Mouse (Mus musculus) CH12.LX (cell line): ENCODE measurements at regions not wholly inside any gene's neighbourhood (a gene's known extent, or its start where the extent isn't known, plus 50 kb on each side); places are given as distances from the start of the nearest gene placed in this dataset.

Source experiments
- DNase-seq: peaks from one replicate; pipeline ENCODE4 v3.0.0-alpha.2; 2013; ENCODE audit errors: extremely low read depth
- H3K27ac ChIP-seq: 2 replicates; pipeline ENCODE4 v1.5.1; 2012; ENCODE audit warnings: low read depth, mild to moderate bottlenecking, control low read depth, moderate library complexity; ENCODE audit not compliant: insufficient read depth
- H3K27me3 ChIP-seq: replicated peaks from 2 replicates; pipeline ENCODE3; 2012; ENCODE audit warnings: inconsistent platforms
- H3K36me3 ChIP-seq, 2 experiments: replicated peaks in 1 of 2; 2 replicates each; pipeline versions ENCODE3 to v1.6.1; 2012; ENCODE audit warnings: inconsistent platforms in 1 of 2, low read length in 1 of 2, mild to moderate bottlenecking in 1 of 2, mixed read lengths in 1 of 2, moderate library complexity in 1 of 2; ENCODE audit not compliant: control insufficient read depth in 1 of 2, insufficient read depth in 1 of 2
- H3K4me1 ChIP-seq, 2 experiments: 2 replicates each; pipeline ENCODE4 v1.6.1; 2012; ENCODE audit warnings: inconsistent platforms in 1 of 2, moderate library complexity in 1 of 2; ENCODE audit not compliant: insufficient read depth in 2 of 2, control insufficient read depth in 1 of 2
- H3K4me2 ChIP-seq: 2 replicates; pipeline ENCODE4 v1.6.1; 2012; ENCODE audit warnings: low read depth, mild to moderate bottlenecking, control low read depth; ENCODE audit not compliant: poor library complexity, insufficient read depth, severe bottlenecking
- H3K4me3 ChIP-seq, 3 experiments: fragments of 150-350 bp in 1 of 3; sonication (generic) in 1 of 3; replicated peaks in 1 of 3; 2 replicates each; pipeline versions ENCODE3 to v1.5.1; 2011 to 2012; ENCODE audit warnings: low read depth in 2 of 3, low read length in 2 of 3, mild to moderate bottlenecking in 2 of 3, moderate library complexity in 2 of 3, control low read depth in 1 of 3, improper control_type of control experiment in 1 of 3, inconsistent platforms in 1 of 3, mixed read lengths in 1 of 3; ENCODE audit not compliant: poor library complexity in 1 of 3
- H3K79me2 ChIP-seq: replicated peaks from 2 replicates; pipeline ENCODE4 v1.6.1; 2012; ENCODE audit warnings: mild to moderate bottlenecking, moderate library complexity; ENCODE audit not compliant: control insufficient read depth, poor library complexity, insufficient read depth, severe bottlenecking; ENCODE audit errors: extremely low read depth
- H3K9ac ChIP-seq: 2 replicates; pipeline ENCODE4 v1.6.1; 2012; ENCODE audit warnings: low read depth, mild to moderate bottlenecking, control low read depth, moderate library complexity; ENCODE audit not compliant: insufficient read depth
- H3K9me3 ChIP-seq: replicated peaks from 2 replicates; pipeline ENCODE3; 2012; ENCODE audit warnings: low read length, inconsistent platforms, mixed read lengths
- CHD1 ChIP-seq: IDR thresholded peaks from 2 replicates; pipeline ENCODE4 v1.6.1; 2012; ENCODE audit warnings: low read depth, low read length, improper control_type of control experiment, inconsistent platforms
- CHD2 ChIP-seq: IDR thresholded peaks from 2 replicates; pipeline ENCODE4 v1.6.1; 2011; ENCODE audit warnings: low read length, improper control_type of control experiment
- CTCF ChIP-seq, 2 experiments: IDR thresholded peaks in 1 of 2; conservative IDR thresholded peaks in 1 of 2; 2 replicates each; pipeline ENCODE4 v1.5.1; 2011 to 2012; ENCODE audit warnings: low read depth in 2 of 2, low read length in 2 of 2, improper control_type of control experiment in 1 of 2, inconsistent platforms in 1 of 2, mild to moderate bottlenecking in 1 of 2, moderate library complexity in 1 of 2
- E2F4 ChIP-seq: IDR thresholded peaks from 2 replicates; pipeline ENCODE4 v1.6.1; 2011; ENCODE audit warnings: low read depth, low read length, improper control_type of control experiment; ENCODE audit not compliant: insufficient replicate concordance
- ELF1 ChIP-seq: IDR thresholded peaks from 2 replicates; pipeline ENCODE4 v1.6.1; 2014; ENCODE audit warnings: low read depth, mild to moderate bottlenecking, inconsistent platforms, low read length, improper control_type of control experiment
- EP300 ChIP-seq: IDR thresholded peaks from 2 replicates; pipeline ENCODE4 v1.6.1; 2011; ENCODE audit warnings: low read length, improper control_type of control experiment
- ETS1 ChIP-seq: conservative IDR thresholded peaks from 2 replicates; pipeline ENCODE4 v1.6.1; 2012; ENCODE audit warnings: low read depth, mild to moderate bottlenecking, inconsistent platforms, low read length, improper control_type of control experiment, moderate library complexity
- IRF4 ChIP-seq: IDR thresholded peaks from 2 replicates; pipeline ENCODE4 v1.6.1; 2014; ENCODE audit warnings: low read depth, mild to moderate bottlenecking, inconsistent platforms, low read length, improper control_type of control experiment
- JUN ChIP-seq: IDR thresholded peaks from 2 replicates; pipeline ENCODE4 v1.6.1; 2011; ENCODE audit warnings: low read depth, mild to moderate bottlenecking, low read length, improper control_type of control experiment, moderate library complexity; ENCODE audit not compliant: insufficient read depth
- JUND ChIP-seq: conservative IDR thresholded peaks from 2 replicates; pipeline ENCODE4 v1.6.1; 2011; ENCODE audit warnings: low read depth, low read length, improper control_type of control experiment
- MAX ChIP-seq: IDR thresholded peaks from 2 replicates; pipeline ENCODE4 v1.6.1; 2011; ENCODE audit warnings: low read length, improper control_type of control experiment
- MAZ ChIP-seq: IDR thresholded peaks from 2 replicates; pipeline ENCODE4 v1.6.1; 2012; ENCODE audit warnings: low read depth, mild to moderate bottlenecking, inconsistent platforms, low read length, improper control_type of control experiment, moderate library complexity
- MEF2A ChIP-seq: IDR thresholded peaks from 2 replicates; pipeline ENCODE4 v1.6.1; 2014; ENCODE audit warnings: low read depth, mild to moderate bottlenecking, inconsistent platforms, low read length, improper control_type of control experiment, borderline replicate concordance
- MXI1 ChIP-seq: IDR thresholded peaks from 2 replicates; pipeline ENCODE4 v1.6.1; 2011; ENCODE audit warnings: mild to moderate bottlenecking, low read depth, low read length, improper control_type of control experiment
- NELFE ChIP-seq: IDR thresholded peaks from 2 replicates; pipeline ENCODE4 v1.6.1; 2011; ENCODE audit warnings: low read depth, low read length, improper control_type of control experiment
- NRF1 ChIP-seq: IDR thresholded peaks from 2 replicates; pipeline ENCODE4 v1.6.1; 2014; ENCODE audit warnings: low read depth, mild to moderate bottlenecking, inconsistent platforms, low read length, improper control_type of control experiment, moderate library complexity
- PAX5 ChIP-seq: IDR thresholded peaks from 2 replicates; pipeline ENCODE4 v1.6.1; 2012; ENCODE audit warnings: low read length, inconsistent platforms, mixed read lengths
- POLR2AphosphoS2 ChIP-seq: IDR thresholded peaks from 2 replicates; pipeline ENCODE4 v1.6.1; 2011; ENCODE audit warnings: low read depth, low read length, improper control_type of control experiment
- RAD21 ChIP-seq: IDR thresholded peaks from 2 replicates; pipeline ENCODE4 v1.6.1; 2011; ENCODE audit warnings: low read depth, mild to moderate bottlenecking, low read length, improper control_type of control experiment, moderate library complexity
- RCOR1 ChIP-seq: conservative IDR thresholded peaks from 2 replicates; pipeline ENCODE4 v1.6.1; 2012; ENCODE audit warnings: low read depth, mild to moderate bottlenecking, inconsistent platforms, low read length, improper control_type of control experiment
- TBP ChIP-seq: conservative IDR thresholded peaks from 2 replicates; pipeline ENCODE4 v1.6.1; 2011; ENCODE audit warnings: low read depth, low read length, improper control_type of control experiment
- UBTF ChIP-seq: IDR thresholded peaks from 2 replicates; pipeline ENCODE4 v1.6.1; 2012; ENCODE audit warnings: low read depth, mild to moderate bottlenecking, inconsistent platforms, low read length, improper control_type of control experiment, moderate library complexity
- USF1 ChIP-seq: IDR thresholded peaks from 2 replicates; pipeline ENCODE4 v1.6.1; 2014; ENCODE audit warnings: low read depth, mild to moderate bottlenecking, inconsistent platforms, low read length, improper control_type of control experiment
- ZC3H11A ChIP-seq: IDR thresholded peaks from 2 replicates; pipeline ENCODE4 v1.6.1; 2012; ENCODE audit warnings: low read depth, mild to moderate bottlenecking, inconsistent platforms, low read length, improper control_type of control experiment
- ZMIZ1 ChIP-seq: IDR thresholded peaks from 2 replicates; pipeline ENCODE4 v1.6.1; 2012; ENCODE audit warnings: low read depth, mild to moderate bottlenecking, inconsistent platforms, low read length, improper control_type of control experiment
- dilution Hi-C: fragments of 300-500 bp; cut with MboI; formaldehyde crosslinking; loops from 2 replicates; pipeline ENCODE4 v1.14.3; 2020; ENCODE audit warnings: low sequenced_read_pairs; ENCODE audit not compliant: extremely low pct_unique_long_range_greater_than_20kb, extremely low pct_ligation_motif_present
- in situ Hi-C: fragments of 300-500 bp; cut with MboI; formaldehyde crosslinking; loops from 3 replicates; pipeline ENCODE4 v1.14.3; 2019; ENCODE audit warnings: low sequenced_read_pairs, low pct_ligation_motif_present, low pct_unique_long_range_greater_than_20kb, mixed read lengths

- TF ChIP-seq JUND, result no peak
- TF ChIP-seq POLR2AphosphoS2, result no peak
- no peak for TF ChIP-seq E2F4
- TF ChIP-seq JUN, result no peak
- no peak for TF ChIP-seq ZMIZ1
- no peak for TF ChIP-seq NRF1
- no peak for TF ChIP-seq IRF4
- TF ChIP-seq ELF1, result no peak
- TF ChIP-seq RCOR1, result no peak
- no peak for TF ChIP-seq USF1
- no peak for TF ChIP-seq NELFE
- in situ Hi-C loops (loop anchor here (25.0 kb wide), 1 partner anchor 374 kb away; no protein-coding TSS in a partner anchor), dilution Hi-C loops (no loop called here)
- Histone ChIP-seq H3K36me3 (peaks cover 0 to 27% of the 10 kb centered on the region in 2 experiments), H3K9ac (no peak overlapping the region), H3K4me2 (no peak overlapping the region), H3K4me3 (no peak overlapping the region), H3K27ac (no peak overlapping the region), H3K79me2 (no peaks in the 10 kb centered on the region), H3K9me3 (no peaks in the 10 kb centered on the region), H3K4me1 (peaks cover 0 to 17% of the 10 kb centered on the region in 2 experiments; a peak in 1 of 4 replicates), H3K27me3 (no peaks in the 10 kb centered on the region)
- DNase-seq, result no peak
Measured at GRCm38 (mm10) chr12:13011023-13011761, 69.5 kb upstream of the Mycn start.

- Histone ChIP-seq H3K79me2 (no peaks in the 10 kb centered on the region), H3K36me3 (peaks cover 0 to 27% of the 10 kb centered on the region in 2 experiments), H3K9me3 (no peaks in the 10 kb centered on the region), H3K4me2 (no peak overlapping the region)
- in situ Hi-C loops (loop anchor here (25.0 kb wide), 1 partner anchor 373 kb away; no protein-coding TSS in a partner anchor), dilution Hi-C loops (no loop called here)
- no peak for DNase-seq
- TF ChIP-seq MAX, result no peak
- TF ChIP-seq CHD2, result no peak
- TF ChIP-seq JUND, result no peak
- no peak for TF ChIP-seq IRF4
- no peak for TF ChIP-seq MEF2A
- TF ChIP-seq TBP, result no peak
- no peak for TF ChIP-seq PAX5
- no peak for TF ChIP-seq MAZ
- no peak for TF ChIP-seq EP300
- TF ChIP-seq ZC3H11A, result no peak
- TF ChIP-seq RAD21, result no peak
- no peak for TF ChIP-seq JUN
- TF ChIP-seq NRF1, result no peak
- no peak for TF ChIP-seq MXI1
- TF ChIP-seq ETS1, result no peak
- no peak for TF ChIP-seq CHD1
- TF ChIP-seq UBTF, result no peak
- TF ChIP-seq CTCF (conservative IDR thresholded peaks at IDR 0.05 in 1 of 2, IDR thresholded peaks at IDR 0.05 in 1 of 2; ENCODE audit: low read depth in 2 of 2, low read length in 2 of 2), result no peak
- TF ChIP-seq, all 38 proteins: peak for 0
- H3K4me3 ChIP-seq, result no peak overlapping the region
- peaks cover 0 to 17% of the 10 kb centered on the region in 2 experiments; a peak in 1 of 4 replicates for H3K4me1 ChIP-seq
- no peak overlapping the region for H3K27ac ChIP-seq
- no peaks in the 10 kb centered on the region for H3K27me3 ChIP-seq
- H3K9ac ChIP-seq, result no peak overlapping the region
Measured at GRCm38 (mm10) chr12:13010405-13010804, 68.7 kb upstream of the Mycn start.
